Mouse (Mus musculus): ENCODE measurements around the gene Vipr2.

- no peak for TF ChIP-seq CTCF (IDR thresholded peaks at IDR 0.05; ENCODE audit: low read depth)
- no peak for TF ChIP-seq EP300 (optimal IDR thresholded peaks at IDR 0.05)
These were observed 64.3 kb downstream of the Vipr2 start for GRCm38 (mm10) chr12:116141816-116142215.

Data from stomach, postnatal 0 days (tissue).